Mouse (Mus musculus) granulocyte monocyte progenitor cell, adult 5-6 weeks (primary cell): ENCODE measurements around the gene Atp8a2. TPM values are rescaled to one million over a fixed set of nuclear protein-coding genes. Genes with fewer than 3 reads are reported as not detected.
"Not testable (repeated sequence)": the region's sequence is repeated elsewhere in the genome, so short reads cannot be mapped to it uniquely, and the experiment has no call there.

Experiments used
- ATAC-seq: replicated peaks from 2 replicates; pipeline ENCODE4 v1.8.0; 2016; ENCODE audit warnings: mild to moderate bottlenecking, moderate TSS enrichment, inconsistent platforms; ENCODE audit not compliant: poor library complexity, severe bottlenecking
- total RNA-seq, 2 experiments: library from RNA; stranded (forward) in 1 of 2; stranded (reverse) in 1 of 2; fragments of 200-712, 200-1000 nt in 1 of 2; fragments of >200 nt in 1 of 2; fragmentation: Nextera tagmentation in 1 of 2; gene quantifications; 2 replicates each; pipeline ENCODE4 v1.2.3; 2014 to 2017

Gene Atp8a2
- total RNA-seq, 2 experiments from 2014 or later, result 0.21 to 1.3 TPM

- ATAC-seq, result no peak
Measured at GRCm38 (mm10) chr14:59730043-59730390, 467.0 kb downstream of the Atp8a2 start.

- no peak for ATAC-seq
Measured at GRCm38 (mm10) chr14:59729298-59730042, 467.5 kb downstream of the Atp8a2 start.

DNA sequence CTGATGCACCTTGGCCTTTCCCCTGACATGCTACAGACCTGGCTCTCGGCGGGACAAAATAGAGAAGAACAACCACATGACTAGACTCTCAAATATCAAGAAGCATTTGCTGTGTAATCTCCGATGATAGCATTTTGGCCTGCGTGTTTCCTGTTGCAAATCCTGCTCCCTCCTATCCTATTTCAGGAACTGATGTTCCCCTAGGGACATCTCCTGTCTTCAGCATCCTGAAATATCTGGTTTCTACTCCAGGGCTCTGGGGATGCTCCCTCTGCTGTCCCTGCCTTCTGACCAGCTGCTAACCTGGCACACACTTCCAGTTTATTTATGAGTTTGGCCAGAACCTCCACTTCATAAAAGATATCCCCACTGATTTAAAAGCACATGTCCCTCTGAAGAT, 470.0 kb downstream of the Atp8a2 start:
- ATAC-seq, result no peak

DNA sequence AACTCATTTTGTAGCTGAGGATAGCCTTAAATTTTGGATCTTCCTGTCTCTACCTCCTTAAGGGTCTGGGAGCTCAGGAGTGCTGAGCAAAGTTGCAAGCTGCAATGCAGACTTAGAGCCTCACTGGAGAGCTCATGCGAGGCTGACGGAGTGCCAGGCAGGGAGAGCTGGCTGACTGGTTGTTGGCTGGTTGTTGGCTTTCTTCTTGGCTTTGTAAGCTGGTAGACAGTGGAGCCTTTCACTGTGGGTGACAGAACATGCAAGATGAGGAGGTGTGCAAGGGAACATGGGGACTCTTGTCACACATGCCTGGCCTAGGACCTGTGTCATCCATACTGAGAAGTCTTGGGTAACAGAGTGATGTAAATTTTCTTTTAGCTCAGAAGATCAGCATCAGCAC, 473.8 kb downstream of the Atp8a2 start:
- ATAC-seq, result no peak

DNA sequence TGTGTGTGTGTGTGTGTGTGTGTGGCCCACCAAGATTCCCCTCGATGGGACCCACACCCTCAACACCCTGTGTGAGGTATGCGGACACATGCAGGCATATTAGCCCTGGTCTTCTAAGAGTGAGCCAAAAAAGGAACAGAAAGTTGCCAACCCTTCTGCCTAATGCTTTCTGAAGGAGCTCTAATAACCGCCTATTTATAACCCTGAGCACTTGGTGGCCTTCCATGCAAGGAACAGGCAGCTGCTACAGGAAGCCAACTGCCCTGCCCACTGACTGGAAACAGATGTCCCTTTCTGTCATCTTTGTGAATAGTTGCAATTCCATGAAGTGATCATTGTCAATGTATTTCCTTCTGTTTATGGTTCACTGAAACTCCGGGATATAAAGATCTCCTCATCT, 475.0 kb downstream of the Atp8a2 start:
- peak; percentile 84 for ATAC-seq

GRCm38 (mm10) chr14:59721356-59721755, 475.6 kb downstream of the Atp8a2 start:
- ATAC-seq, result no peak

GRCm38 (mm10) chr14:59720386-59720785, 476.6 kb downstream of the Atp8a2 start:
- no peak for ATAC-seq

DNA sequence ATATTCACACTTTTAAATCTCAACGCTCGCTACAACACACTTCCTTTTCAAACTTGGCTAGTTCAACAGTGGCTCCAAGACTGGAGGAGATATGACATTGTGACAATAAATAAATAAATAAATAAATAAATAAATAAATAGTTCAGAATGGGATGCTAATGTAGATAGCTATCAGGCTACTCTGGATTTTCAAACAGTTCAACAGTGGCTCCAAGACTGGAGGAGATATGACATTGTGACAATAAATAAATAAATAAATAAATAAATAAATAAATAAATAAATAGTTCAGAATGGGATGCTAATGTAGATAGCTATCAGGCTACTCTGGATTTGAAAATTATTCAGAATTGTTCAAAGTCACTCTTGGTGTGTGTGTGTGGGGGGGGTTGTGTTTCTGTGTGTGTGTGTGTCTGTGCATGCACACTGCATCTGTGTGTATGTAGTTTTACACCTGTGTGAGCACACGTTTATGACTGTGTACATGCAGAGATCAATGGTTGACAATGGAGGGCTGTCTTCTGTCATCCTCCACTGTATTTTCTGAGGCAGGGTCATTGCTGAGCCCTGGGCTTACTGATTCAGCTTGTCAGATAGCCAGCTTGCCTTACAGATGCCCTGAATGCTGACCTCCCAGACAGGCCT, 480.4 kb downstream of the Atp8a2 start:
- ATAC-seq, result not testable (repeated sequence)

DNA sequence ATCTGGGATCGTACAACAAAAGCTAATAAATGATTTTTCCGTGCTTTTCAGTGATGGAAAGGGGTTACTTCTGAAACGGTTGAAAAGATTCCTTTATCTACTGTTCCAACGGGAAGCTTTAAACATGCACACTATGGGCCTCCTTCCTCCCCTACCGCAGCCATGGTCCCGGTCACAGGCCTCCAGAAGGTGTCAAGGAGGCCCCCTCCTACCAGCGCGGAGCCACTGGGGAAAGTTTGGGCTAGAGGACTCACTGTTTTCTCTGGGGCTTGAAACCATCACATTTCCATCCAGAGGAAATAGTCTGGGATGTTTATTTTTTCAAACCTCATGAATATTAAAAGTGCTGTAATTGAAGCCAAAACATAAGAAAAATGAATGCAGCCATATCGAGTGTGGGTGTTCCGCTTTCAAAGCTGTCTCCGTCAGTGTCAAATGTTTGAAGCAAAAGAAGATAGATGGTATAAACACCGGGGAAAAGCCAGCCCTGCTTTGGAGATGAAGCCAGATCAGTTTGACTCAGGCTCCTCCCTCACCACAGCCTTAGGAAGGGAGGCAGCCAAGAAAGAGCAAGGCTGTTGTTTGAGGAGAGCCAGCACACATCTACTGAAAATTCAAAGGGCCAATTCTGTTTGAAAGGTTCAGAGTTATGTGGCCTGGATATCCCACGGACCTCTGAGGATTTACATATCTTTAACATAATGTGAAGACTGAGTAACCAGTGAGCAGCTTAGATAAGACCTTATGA, 481.1 kb downstream of the Atp8a2 start:
- no peak for ATAC-seq

DNA sequence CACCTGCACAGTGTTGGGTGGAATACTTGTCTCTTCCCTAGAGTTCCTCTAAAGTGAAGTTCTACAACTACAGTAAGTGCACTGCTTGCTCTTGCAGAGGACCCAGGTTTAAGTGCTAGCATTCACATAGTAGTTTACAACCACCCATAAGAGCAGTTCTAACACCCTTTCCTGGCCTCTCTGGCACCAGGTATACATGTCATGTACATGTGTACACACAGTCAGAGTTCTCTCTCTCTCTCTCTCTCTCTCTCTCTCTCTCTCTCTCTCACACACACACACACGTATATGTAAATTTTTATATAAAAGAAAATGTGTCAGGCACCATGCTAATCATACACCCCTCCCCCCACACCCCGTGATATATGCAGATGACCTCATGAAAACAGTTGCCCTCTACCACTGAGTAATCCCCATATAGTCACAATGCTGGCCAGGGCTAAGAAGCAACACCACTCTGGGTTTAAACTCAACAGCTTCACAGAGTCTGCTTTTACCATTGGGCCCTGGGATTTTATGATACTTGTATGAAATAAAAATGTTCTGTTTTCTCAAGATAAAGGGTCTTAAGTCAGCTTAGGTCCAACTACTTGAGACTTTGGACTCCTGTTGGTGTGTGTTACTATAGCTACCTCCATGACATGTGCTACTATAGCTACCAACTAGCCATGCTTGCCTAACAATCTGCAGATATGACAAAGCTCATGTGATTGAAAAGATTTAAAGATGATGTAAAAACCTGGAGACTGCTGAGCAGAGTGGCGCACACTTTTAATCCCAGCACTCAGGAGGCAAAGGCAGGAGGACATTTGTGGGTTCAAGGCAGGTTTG, 487.3 kb downstream of the Atp8a2 start:
- no peak for ATAC-seq

DNA sequence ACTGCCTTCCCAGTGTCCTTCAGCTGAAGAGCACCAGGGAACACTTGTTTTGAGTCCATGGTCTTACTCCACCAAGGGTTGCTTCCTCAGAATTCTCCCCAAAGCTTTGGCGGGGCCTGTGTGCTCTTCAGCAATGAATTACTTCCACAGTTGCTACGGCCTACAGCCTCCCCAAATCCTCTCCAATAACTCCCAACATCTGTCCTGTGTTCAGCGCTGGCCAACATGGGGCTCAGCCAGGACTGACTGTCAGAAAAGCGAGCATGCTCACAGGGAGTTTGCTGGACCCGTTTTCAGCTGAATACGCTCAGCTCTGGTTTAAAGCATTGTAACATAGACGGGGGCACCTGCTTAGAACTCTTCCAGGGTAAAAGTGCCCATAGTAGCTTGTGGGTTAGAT, 489.0 kb downstream of the Atp8a2 start:
- ATAC-seq, result no peak

DNA sequence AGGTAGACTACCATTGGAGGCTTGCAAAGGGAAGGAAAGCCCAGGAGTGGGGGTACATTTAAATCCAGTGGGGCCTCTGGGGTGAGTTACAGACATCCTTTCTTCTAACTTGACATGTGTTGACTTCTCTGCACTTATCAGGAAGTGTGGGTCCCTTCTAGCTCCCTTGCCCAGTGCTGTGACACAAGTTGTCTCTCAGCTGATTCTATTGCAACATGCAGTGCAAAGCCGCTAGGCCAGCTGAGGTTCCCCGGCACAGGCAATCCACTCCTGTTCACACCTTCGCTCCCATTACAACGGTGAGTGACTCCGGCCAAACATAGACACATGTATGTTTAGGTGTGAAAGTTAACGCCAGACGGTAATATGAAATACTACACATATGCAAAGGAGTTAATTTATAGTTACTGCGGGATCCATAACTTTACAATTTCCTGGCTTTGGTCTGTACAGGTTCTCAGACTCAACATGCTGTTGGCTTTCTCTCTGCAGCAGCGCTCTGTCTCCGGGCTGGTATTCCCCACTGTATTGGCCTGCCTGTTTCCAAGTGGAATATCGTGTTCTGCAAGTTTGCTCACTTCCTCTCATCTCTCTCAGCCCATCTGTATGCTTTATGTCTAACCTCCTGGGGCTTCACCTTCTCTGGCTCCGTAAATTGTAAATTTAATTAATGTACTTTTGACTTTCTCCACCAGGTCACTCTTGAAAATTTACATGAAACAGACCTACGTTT, 491.5 kb downstream of the Atp8a2 start:
- peak; percentile 63 for ATAC-seq

- no peak for ATAC-seq
Measured at GRCm38 (mm10) chr14:59701492-59701891, 495.5 kb downstream of the Atp8a2 start.

DNA sequence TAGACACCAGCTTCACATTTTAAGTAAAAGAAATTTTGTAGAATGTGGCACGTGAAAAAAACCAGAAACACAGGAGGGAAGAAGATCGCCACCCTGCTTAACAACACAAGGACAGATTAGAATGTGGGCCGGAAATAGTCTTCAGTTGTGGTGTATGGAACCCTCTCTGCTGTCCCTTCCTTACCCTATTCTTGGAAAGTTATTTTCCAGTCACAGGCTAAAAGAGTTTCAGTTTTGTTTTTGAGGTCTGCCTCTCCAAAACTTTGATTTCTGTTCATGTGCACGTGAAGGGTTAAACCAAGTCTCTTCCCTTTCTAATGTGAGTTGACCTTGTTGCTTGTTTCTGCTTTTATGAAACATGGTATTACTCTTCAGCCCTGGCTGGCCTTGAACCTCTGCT, 501.8 kb downstream of the Atp8a2 start:
- no peak for ATAC-seq

GRCm38 (mm10) chr14:59692164-59692563, 504.8 kb downstream of the Atp8a2 start:
- ATAC-seq, result 0 out of 2 replicates have a peak, but pooled peaks have one; percentile 20

DNA sequence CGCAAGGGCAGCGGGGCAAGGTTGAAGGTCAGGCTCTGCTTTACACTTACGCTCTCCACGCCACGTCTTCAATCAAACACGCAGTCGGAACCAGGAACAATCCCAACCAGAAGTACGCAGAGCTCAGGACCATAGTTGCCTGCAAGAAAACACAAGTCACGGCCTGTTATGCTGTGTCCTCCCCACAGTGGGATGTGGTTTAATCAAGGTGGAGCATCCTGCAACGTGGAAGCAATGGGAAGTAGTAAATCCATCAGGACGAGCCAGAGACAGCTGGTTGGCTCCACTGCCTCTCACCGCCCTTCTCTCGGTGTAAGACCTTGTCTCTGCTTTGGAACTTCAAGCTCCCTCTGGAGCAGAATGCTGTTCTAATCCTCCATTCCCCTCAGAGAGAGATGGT, 505.6 kb downstream of the Atp8a2 start:
- no peak for ATAC-seq

GRCm38 (mm10) chr14:59690954-59691353, 506.0 kb downstream of the Atp8a2 start:
- peak; percentile 91 for ATAC-seq

DNA sequence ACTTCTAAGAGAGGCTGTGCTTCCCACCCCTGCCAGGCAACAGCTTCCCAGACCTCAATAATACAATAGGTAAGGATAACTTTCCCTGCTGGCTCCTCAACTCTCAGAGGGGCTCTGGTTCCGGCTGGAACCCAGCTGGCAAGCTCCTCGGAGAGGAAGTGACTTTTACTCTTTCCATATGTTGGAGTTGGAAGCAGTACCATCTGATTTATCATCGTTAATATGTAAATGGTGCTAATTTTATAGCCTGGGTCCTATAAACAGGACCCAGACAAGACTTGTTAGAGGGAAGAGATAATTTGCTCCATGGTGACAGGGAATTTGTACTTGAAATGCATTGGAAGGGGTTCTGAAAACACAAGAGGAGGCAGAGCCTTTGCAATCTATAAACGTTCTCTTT, 507.4 kb downstream of the Atp8a2 start:
- ATAC-seq, result no peak

DNA sequence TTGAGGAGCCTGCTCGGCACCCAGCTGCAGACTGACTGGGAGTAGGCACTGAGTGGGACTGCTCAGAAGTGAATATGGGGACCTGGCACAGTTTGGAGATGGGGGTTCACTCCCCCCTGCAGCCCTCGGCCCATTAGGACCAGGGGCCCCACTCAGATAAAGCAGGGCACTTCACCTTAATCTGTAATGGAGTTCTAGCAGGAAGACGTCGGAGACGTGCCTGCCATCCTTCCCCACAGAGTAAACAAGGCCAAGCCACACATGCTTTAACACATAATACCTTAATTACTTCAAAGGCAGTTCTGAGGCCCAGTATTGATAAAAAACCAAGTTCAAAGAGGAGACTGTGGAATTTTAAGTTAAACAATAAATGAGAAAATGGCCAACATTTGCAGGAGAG, 510.8 kb downstream of the Atp8a2 start:
- ATAC-seq, result no peak

- ATAC-seq, result no peak
Measured at GRCm38 (mm10) chr14:59685343-59685742, 511.6 kb downstream of the Atp8a2 start.
